Mouse (Mus musculus) spleen, embryonic (tissue): ENCODE measurements around the gene Rab3il1.

Source experiments
- CTCF ChIA-PET: fragments of 350-600 bp; sonication (Branson Sonifier 250); formaldehyde crosslinking; loops from one replicate; lab custom pipeline; 2022; lab: Charles Lee

Rab3il1 gene

DNA sequence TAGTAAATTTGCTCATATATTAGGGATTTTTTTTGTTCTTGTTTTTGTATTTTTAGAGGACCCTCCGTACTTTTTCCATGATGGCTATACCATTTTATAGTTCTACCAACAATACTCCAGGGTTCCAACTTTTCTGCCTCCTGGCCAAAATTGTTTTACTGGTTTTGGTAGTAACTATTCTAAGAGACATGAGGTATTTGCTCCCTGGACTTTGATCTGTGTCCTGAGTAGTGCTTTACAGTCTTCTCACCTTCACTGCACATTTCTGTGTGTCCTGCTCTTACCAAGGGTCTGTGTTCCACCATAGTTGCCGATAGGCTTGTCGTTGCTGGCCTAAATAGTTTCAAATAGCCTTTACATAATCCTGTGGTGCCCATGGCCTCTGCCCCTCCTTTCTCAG lies 36.9 kb downstream of the Rab3il1 start:
- CTCF ChIA-PET, result no interaction called here

GRCm38 (mm10) chr19:10038910-10039309 lies 37.4 kb downstream of the Rab3il1 start:
- CTCF ChIA-PET, result no interaction called here

DNA sequence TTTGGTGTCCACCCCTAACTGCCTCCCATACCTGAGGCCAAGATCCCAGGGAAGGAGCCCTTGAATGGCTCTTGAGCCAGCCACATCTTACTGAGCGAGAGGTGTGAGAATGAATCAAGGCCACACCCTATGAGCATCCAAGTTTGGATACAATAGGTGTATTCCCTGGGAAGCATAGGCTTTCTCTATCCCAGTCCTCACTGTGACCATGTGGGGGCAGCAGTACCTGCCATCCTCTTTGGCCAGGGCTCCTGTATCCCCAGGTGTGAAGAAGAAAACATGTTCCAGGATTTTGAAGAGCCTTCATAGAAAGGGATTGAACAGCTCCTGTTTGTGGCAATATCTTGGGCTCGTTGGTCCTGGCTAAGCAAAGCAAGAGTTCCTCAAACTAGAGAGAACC lies 38.1 kb downstream of the Rab3il1 start:
- CTCF ChIA-PET, result no interaction called here

DNA sequence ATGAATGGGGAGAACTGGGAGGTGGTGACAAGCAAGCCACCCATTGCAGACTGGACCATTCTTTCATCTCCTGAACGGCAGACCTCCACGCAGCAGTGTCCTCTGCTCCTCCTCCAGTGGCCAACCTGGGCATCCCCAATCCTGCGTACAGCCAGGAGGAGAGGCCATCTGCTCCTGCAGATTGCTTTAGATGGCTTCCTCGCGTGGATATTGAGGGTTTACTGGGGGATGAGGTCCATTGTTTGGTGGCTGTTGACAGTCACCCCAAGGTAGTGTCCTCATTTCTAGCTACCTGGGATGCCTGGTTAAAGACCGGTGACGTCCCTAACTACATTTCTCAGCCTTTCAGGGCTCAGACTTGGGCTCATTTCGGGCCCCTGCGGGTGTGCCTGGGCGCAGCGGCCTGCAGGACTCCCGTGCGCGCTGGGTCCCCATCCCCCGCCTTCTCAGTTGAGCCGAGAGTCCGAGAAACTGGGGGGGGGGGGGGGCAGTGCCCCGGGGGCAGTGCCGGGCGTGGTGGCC lies 39.5 kb downstream of the Rab3il1 start:
- CTCF ChIA-PET, result no interaction called here

DNA sequence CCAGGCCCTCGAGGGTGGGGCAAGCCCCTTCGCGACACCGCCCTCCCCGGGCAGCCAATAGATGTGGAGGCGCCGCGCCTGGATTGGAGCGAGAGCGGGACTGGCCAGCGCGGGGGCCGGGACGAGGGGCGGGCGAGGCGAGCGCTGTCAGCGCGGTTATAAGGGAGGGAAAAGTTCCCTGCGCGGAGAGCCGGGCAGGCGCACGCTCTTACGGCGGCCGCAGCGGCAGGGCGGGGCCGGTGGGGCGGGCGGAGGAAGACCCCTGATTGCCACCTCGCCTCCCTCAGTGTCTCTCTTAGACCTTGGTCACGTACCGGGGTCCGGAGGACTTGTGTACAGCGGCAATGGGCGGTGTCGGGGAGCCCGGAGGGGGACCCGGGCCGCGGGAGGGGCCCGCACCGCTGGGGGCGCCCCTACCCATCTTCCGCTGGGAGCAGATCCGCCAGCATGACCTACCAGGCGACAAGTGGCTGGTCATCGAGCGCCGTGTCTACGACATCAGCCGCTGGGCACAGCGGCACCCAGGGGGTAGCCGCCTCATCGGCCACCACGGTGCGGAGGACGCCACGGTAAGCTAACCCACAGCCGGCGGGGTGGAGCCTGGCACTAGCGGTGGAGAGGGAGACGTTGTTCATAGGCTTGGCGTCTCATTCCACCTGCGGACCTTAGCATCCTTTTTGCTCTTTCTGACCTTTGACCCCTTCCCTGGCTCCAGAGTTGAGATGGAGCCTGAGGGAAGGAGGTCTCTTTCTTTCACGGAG lies 40.1 kb downstream of the Rab3il1 start, which contains the start of gene Fads3:
Gene Fads3, plus strand, starts transcription at position 182 of the 761 bp plus-strand sequence.
- CTCF ChIA-PET, result interaction anchor here (0.5 kb wide), 1 partner anchor 104 kb away, joined by 6 read pairs; no protein-coding TSS in a partner anchor

GRCm38 (mm10) chr19:10042232-10042631 lies 40.8 kb downstream of the Rab3il1 start:
- CTCF ChIA-PET, result no interaction called here

DNA sequence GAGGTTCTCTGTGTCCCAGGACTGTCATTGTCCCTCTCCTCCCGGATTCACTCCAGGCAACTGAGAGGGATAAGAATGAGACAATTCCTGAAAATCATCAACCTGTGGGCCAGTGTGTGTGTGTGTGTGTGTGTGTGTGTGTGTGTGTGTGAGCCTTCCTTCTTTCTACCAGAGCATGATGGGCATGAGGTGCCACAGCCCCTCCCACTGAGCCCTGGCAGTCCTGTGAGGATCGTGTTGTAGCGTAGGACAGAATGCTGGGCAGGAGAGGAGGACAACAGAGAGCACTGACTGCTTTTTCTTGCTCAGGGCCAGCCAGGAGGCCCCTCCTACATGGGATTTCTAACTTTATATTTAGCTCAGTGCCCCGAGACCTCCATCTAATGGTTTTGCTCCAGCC lies 41.3 kb downstream of the Rab3il1 start:
- CTCF ChIA-PET, result no interaction called here

DNA sequence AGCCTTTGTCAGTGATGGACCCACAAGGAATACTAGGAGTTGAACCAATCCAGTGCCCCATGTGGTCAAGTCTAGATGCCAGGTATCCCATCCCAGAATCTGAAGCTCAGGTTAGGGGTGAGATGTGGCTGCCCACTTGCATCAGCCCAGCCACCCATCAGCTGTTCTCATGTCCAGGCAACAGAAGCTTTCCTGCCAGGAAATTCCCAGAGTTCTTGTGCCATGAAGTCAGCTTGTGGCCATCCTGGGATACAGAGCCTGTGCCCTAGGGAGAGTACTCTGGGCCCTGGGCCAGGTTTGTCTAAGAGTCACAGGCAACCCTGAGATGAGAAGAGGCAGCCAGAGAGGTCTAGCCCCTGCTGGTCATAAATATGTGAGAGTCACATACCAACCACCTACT lies 42.2 kb downstream of the Rab3il1 start:
- CTCF ChIA-PET, result no interaction called here

GRCm38 (mm10) chr19:10045707-10046106 lies 44.2 kb downstream of the Rab3il1 start:
- CTCF ChIA-PET, result no interaction called here

- CTCF ChIA-PET, result no interaction called here
These were observed 44.9 kb downstream of the Rab3il1 start for GRCm38 (mm10) chr19:10046346-10046745.

GRCm38 (mm10) chr19:10046983-10047382 lies 45.5 kb downstream of the Rab3il1 start:
- CTCF ChIA-PET, result no interaction called here

- CTCF ChIA-PET, result no interaction called here
These were observed 48.1 kb downstream of the Rab3il1 start for GRCm38 (mm10) chr19:10049533-10049932.

DNA sequence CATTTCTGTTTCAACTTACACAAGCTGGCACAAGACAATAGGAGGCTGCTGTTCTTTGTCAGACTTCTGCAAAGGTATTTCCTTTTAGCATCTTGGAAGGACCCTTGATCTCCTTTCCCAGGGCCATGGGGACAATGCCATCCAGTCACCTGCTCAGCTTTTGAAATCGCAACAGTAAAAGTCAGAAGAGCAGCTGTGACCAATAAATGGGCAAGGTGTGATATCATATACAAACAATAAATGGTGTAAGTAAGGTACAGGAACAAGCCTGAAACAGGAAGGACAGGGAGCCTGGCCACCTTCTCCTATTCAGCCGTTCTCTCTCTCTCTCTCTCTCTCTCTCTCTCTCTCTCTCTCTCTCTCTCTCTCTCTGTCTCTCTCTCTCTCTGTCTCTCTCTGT lies 49.0 kb downstream of the Rab3il1 start:
- CTCF ChIA-PET, result no interaction called here

- CTCF ChIA-PET, result no interaction called here
These were observed 51.2 kb downstream of the Rab3il1 start for GRCm38 (mm10) chr19:10052698-10053097.

DNA sequence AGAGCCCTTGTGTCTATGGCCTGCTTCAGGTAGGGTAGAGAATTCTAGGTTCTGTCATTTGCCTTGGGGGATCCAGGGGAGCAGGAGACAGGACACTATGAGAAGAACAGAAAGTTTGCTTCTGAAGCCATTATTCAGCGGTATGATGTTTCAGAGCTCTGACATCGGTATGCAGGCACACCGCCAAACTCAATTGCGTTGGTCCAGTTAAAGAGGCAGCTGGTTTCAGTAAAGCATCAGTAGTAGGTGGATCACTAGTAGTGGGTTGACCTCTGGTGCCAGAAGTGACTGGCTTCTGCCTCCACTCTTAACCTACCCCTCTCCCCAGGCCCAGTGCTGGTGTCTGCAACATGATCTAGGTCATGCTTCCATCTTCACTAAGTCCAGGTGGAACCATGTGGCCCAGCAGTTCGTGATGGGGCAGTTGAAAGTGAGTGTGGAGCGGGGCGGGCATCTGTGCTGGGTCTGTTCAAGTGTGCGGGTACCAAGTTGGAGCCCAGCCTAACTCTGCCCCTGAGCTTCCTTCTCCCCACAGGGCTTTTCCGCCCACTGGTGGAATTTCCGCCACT lies 52.3 kb downstream of the Rab3il1 start:
- CTCF ChIA-PET, result interaction anchor here (0.7 kb wide), 1 partner anchor 144 kb away, joined by 3 read pairs; no protein-coding TSS in a partner anchor

- CTCF ChIA-PET, result no interaction called here
These were observed 53.0 kb downstream of the Rab3il1 start for GRCm38 (mm10) chr19:10054361-10055075.

- CTCF ChIA-PET, result no interaction called here
These were observed 53.8 kb downstream of the Rab3il1 start for GRCm38 (mm10) chr19:10055261-10055660.

DNA sequence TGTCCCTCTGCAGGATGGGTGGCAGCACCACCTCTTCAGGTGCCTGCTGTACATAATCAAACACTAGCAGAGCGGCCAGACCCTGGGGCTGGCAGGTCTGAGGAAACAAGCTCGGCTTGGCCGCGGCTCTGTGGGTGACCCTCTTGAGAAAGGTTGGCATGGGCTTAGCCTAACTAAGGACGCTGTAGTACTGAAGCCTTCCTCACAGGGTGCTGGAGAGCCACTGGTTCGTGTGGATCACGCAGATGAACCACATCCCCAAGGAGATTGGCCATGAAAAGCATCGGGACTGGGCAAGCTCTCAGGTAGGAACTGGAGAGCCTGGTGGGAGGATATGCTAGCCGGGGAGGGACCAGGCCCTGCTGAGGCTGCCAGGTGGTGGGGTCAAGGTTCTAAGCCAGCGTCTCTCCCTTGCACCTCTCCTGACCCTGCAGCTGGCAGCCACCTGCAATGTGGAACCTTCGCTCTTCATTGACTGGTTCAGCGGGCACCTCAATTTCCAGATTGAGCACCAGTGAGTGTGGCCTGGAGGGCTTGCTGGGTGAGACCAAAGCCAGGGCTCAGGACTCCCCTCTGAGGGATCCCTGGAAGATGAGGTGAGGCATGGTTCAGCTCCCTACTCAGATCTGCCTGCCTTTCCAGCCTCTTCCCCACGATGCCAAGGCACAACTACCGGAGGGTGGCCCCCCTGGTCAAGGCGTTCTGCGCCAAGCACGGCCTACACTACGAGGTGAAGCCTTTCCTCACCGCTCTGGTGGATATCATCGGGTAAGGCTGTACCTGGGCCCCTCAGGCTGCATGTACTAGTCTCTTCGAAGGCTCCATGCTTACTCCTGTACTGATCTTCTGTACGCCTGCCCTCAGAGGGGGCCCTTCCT lies 54.6 kb downstream of the Rab3il1 start:
- CTCF ChIA-PET, result no interaction called here

- CTCF ChIA-PET, result no interaction called here
These were observed 55.2 kb downstream of the Rab3il1 start for GRCm38 (mm10) chr19:10056686-10057085.

- CTCF ChIA-PET, result no interaction called here
These were observed 56.2 kb downstream of the Rab3il1 start for GRCm38 (mm10) chr19:10057486-10058351.
